Mouse (Mus musculus) right cerebral cortex, adult 18-20 months (tissue): Measurements from ENCODE around the gene Tspan10.
"Not testable (repeated sequence)": the region's sequence is repeated elsewhere in the genome, so short reads cannot be mapped to it uniquely, and the experiment has no call there.

Experiments used
- DNase-seq: peaks from one replicate; pipeline ENCODE4 v3.0.0; 2022; ENCODE audit warnings: mixed read lengths

Gene Tspan10

GRCm38 (mm10) chr11:120442344-120442743 lies at the start of gene Tspan10:
Gene Tspan10, plus strand, starts transcription at chr11:120442644.
- DNase-seq, result no peak

- no peak for DNase-seq
Measured at GRCm38 (mm10) chr11:120395661-120396060, 46.8 kb upstream of the Tspan10 start.

GRCm38 (mm10) chr11:120397602-120398001 lies 44.8 kb upstream of the Tspan10 start:
- no peak for DNase-seq

- no peak for DNase-seq
Measured at GRCm38 (mm10) chr11:120399319-120399718, 43.1 kb upstream of the Tspan10 start.

DNA sequence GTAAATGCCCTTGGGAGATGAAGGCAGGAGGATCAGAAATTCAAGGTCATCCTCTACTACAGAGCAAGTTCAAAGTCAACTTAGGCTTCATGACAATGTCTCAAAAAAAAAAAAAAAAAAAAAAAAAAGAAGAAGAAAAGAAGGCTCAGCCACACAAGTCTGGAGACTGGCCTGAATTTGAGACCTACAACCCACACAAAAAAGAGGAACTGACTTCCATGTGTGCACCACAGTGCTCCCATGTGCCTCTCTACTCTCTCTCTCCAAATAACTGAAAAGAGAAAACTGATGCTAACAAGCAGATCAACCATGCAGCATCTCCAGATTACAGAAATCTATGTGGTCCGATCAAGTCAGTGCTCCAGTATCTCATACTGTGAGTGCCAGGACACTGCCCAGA lies 37.6 kb upstream of the Tspan10 start:
- DNase-seq, result no peak

DNA sequence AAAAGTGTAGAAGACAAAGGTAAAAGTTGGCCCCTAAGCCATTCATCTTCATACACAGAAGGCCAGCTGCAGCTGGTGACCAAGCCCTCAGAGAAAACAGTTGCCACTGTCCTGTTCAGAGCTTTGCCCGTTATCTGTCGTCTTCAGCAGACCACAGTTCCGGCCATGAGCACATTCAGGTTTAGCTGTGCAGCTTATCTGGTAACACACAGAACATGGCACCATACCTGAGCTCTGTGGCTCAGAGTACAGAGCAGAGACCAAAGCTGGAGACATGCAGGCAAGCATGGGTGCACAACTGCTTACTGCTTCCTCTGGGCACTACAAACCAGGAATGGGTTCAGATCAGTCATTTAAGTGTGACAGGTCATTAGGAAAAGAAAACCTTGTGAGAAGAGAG lies 36.6 kb upstream of the Tspan10 start:
- no peak for DNase-seq

DNA sequence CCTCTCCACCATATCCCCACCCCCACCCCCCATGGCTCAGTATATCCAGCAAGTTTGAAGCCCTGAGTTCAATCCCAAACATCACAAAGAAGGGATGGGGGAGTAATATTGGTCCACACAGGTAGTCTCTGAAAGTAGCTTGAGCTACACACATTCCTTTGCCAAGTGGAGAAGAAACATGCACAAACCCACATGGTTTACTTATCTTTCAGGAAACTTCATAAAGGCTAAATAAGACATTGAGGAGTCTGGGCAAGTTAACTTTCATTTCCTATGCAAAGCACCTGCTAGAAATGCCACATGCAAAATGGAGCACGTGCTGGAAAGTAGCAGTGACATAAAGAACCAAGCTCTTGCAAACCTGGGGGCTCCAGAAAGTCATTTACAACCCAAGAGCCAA lies 36.0 kb upstream of the Tspan10 start:
- no peak for DNase-seq

DNA sequence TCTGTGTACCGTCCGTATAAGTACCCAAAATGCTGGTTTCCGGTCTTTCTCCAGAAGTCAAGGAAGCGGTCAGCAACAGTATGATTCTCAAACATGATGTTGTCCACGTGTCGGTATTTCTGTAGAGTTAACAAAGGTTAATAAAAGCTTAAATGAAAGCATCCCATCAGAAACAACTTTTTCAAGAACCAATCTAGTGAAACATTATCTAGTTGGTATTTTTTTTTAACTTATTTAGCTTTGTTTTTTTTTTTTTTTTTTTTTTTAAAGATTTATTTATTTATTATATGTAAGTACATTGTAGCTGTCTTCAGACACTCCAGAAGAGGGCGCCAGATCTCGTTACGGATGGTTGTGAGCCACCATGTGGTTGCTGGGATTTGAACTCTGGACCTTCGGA lies 28.8 kb upstream of the Tspan10 start:
- DNase-seq, result not testable (repeated sequence)

DNA sequence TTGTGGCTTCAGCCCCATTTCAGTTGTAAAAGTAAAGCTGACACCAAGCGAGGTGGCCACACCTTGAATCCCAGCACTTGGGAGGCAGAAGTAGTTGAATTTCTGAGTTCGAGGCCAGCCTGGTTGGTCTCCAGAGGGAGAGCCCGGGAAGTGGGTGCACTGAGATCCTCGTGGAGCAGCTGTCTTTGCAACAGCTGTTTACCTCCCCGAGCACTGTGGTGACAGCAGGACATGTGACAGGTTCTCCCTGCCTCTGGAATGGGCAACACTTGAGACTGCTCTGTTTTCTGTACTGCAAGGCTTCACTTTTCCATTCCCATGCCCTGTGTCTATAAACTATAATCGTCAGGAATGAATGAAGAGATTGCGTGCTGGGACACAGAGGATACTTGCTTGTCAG lies 24.6 kb upstream of the Tspan10 start:
- no peak for DNase-seq

GRCm38 (mm10) chr11:120418592-120418991 lies 23.9 kb upstream of the Tspan10 start:
- no peak for DNase-seq

- DNase-seq, result no peak
Measured at GRCm38 (mm10) chr11:120422651-120423568, 19.5 kb upstream of the Tspan10 start.

- peak; percentile 49 for DNase-seq
Measured at GRCm38 (mm10) chr11:120423569-120424295, 18.7 kb upstream of the Tspan10 start.

GRCm38 (mm10) chr11:120426727-120427126 lies 15.7 kb upstream of the Tspan10 start:
- DNase-seq, result no peak

DNA sequence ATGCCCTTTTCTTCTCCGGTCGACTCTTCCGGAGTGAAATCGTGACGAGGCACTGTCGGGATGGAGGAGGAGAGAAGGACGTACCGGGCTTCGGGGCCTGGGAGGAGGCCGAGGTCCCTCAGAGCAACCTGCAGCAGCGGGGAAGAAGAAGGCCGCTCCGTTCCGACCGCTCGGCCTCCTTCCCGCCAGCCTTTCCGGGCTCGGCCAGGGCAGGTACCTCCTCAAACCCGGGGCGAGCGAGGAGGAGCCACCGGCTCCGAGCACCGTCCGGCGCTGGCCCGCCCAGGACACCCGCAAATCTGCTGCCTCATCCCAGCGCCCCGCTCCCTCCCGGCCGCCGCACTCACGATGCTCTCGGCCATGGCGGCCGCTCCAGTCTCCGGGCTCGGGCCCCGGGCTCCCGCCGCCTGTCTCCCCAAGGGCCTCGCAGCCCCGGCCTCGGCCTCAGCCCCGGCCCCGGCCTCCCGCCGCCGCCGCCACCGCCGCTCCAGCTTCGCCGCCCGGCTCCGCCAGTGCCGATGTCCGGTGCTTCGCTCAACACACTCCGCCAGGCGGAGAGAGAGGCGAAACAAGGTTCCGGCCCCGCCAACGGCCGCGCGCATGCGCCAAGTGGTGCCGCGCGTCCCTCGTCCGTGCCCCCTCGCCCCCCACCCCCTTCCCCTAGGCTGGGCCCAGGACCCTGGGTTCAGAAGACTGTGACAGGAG lies 5.1 kb upstream of the Tspan10 start, which contains the start of gene Nploc4:
Gene Nploc4, minus strand, starts transcription at position 557 of the 705 bp plus-strand sequence.
- peak; percentile 87 for DNase-seq

DNA sequence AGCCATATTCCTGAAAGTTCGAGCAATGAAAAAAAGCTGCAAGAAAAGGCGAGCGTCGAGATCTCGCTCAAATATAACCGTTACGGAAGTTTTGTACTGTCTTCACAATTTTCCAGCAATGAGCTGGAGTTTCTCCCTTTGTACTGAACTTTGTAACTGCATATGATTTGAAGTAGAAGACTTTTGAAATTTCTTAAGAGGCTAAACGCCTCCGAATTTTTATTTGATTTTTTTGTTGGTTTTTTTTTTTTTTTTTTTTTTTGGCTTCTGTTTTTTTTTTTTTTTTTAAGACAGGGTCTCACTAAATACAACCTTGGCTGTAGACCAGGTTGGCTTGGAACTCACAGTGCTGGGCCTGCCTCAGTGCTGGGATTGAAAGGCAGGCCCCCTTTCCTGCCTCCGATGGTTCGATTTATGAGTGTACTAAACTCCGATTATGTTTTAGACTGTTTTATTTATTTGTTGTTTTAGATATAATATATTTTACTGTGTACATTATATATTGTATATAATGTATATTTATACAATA lies 4.5 kb upstream of the Tspan10 start:
- no peak for DNase-seq

- no peak for DNase-seq
Measured at GRCm38 (mm10) chr11:120442765-120443280, 379 bp downstream of the Tspan10 start.

DNA sequence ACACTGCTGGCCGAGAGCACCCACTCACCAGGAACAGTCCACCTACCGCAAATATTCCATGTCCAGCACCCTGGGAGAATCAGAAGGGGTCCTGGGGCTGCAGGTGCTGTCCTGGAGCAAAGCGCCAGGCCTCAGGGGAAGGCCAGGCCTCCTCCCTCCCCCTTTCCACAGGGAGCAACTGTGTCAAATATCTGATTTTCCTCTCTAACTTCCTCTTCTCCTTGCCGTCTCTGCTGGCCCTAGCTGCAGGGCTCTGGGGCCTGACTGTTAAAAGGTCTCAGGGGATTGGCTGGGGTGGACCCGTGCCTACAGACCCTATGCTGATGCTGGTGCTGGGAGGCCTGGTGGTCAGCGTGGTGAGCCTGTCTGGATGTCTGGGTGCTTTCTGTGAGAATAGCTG lies 1.7 kb downstream of the Tspan10 start:
- DNase-seq, result no peak

DNA sequence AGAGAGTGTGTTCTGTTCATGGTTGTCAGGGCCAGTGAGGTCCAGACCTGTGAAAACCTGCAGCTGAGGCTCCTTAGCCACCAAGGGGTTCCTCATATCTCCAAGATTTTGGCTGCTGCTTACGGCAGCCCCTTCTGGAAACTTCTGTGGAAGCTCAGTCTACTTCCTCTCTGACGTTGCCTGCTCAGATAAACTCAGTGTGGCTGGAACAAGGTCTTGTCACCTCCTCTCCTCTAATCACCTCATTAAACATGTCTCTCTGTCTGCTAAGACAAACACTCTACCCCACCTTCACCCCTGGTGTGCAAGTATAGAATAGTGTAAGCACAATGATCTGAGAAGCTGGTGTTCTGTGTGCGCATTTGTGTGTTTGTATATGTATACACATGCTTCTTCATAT lies 3.0 kb downstream of the Tspan10 start:
- no peak for DNase-seq

DNA sequence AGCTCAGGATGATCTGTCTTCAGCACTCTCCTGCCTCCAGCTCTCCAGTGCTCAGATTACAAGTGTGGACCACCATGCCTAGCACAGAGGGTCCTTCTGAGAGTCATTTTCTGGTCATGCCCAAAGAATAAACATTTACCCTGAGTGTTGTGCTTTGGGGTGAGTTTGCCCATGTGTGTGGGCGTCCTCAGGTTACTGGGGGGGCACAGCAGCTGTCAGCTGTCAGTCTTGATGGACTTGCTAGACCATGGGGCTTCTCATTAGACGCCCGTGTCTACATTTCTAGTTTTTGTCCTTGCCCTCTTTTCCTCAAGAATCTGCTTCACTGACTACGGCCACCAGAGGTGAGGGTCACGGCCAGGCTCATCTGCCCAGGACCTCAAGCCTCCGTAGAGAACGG lies 4.7 kb downstream of the Tspan10 start:
- no peak for DNase-seq

DNA sequence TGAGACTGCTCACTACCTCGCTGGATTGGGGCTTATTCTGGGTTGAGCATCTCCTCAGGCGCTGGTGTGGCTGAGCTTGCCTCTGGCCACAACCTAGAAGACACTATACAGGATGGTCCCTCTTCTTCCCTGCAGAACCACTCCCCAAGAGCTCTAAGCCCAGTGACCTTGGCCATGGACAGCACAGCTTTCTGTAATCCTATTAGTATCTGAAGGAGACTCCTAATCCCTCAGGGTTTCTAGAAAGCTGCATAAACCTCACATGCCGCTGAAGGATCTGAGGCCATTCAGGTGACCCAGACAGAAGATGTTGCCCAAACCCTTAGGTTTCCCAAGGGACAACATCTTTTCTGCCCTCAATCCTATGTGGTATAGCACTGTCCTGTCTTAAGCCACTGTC lies 9.8 kb downstream of the Tspan10 start:
- DNase-seq, result no peak

GRCm38 (mm10) chr11:120453306-120453705 lies 10.9 kb downstream of the Tspan10 start, which contains the start of gene Pde6g:
Gene Pde6g, minus strand, starts transcription at chr11:120453500.
- DNase-seq, result no peak

DNA sequence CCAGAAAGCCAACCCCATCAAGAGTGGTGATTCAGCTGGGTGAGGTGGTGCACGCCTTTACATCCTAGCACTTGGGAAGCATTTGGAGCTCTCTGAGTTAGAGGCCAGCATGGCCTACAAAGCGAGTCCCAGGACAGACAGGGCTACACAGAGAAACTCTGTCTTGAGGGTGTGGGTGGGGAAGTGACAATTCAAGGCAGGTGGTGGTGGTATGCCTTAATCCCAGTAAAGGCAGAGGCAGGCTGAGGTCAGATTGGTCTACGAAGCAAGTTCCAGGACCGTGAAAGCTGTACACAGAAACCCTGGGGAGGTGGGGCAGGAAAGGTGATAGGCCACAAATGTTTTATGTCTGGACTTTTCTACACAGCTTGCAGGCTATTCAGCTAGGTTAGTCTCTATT lies 12.5 kb downstream of the Tspan10 start:
- DNase-seq, result no peak

GRCm38 (mm10) chr11:120455413-120455812 lies 13.0 kb downstream of the Tspan10 start:
- DNase-seq, result no peak
